Mouse (Mus musculus) adrenal gland, postnatal 14 days (tissue): ENCODE results near the gene Wwox. TPM values are rescaled to one million over a fixed set of nuclear protein-coding genes. Genes with fewer than 3 reads are reported as not detected.

Experiments
- DNase-seq: peaks from one replicate; pipeline ENCODE4 v3.0.0; 2021; ENCODE audit warnings: mixed read lengths
- total RNA-seq: library from RNA; stranded (reverse); gene quantifications from 2 replicates; pipeline ENCODE4 v1.2.3, GENCODE M21; 2021

The Wwox gene
- total RNA-seq, 1 experiment from 2014 or later: 22.4 TPM

- DNase-seq: no peak
These were observed 160.7 kb downstream of the Wwox start for GRCm38 (mm10) chr8:114600196-114600595.

DNA sequence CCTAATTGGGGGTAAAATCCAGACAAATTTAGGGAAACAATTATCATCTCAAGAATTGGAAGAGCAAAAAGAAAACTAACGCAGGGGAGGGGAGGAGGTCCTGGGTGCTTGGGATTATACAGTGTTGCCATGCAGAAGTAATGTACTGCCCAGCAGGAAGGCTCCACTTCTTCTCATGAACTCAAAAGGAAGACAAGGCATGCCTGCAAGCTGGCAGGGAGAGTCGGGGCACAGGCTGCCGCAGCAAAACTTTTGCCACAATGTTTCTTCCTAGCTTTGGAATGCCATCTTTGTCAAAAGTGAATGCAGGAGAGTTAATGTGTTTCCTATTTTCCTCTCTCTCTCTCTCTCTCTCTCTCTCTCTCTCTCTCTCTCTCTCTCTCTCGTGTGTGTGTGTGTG, 163.6 kb downstream of the Wwox start:
- no peak for DNase-seq

- no peak for DNase-seq
These were observed 164.1 kb downstream of the Wwox start for GRCm38 (mm10) chr8:114603561-114603960.

- no peak for DNase-seq
These were observed 164.9 kb downstream of the Wwox start for GRCm38 (mm10) chr8:114604315-114604714.

- no peak for DNase-seq
These were observed 166.2 kb downstream of the Wwox start for GRCm38 (mm10) chr8:114605651-114606050.

DNA sequence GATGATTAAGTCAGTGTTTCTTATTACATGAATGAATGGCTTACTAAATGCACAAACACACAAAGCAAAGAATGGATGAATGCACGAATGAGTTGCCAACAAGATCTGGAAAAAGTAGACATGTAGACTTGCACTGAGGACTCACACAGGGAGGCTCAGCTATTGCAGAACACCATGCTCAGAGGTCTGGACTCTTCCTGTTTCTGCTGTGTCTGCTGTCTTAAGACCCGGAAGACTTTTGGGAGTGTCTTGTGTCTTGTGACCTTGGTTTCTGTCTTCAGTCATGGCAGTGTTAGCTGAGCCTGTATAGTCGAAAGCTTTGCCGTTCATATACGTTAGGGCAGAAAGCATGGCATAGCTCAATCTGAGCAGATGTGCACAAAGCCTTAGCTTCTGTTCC, 169.9 kb downstream of the Wwox start:
- DNase-seq: no peak

- no peak for DNase-seq
These were observed 171.6 kb downstream of the Wwox start for GRCm38 (mm10) chr8:114611075-114611474.

GRCm38 (mm10) chr8:114612091-114612490, 172.6 kb downstream of the Wwox start:
- DNase-seq: no peak

GRCm38 (mm10) chr8:114615413-114615812, 176.0 kb downstream of the Wwox start:
- no peak for DNase-seq

GRCm38 (mm10) chr8:114615908-114616307, 176.5 kb downstream of the Wwox start:
- DNase-seq: peak; percentile 46

DNA sequence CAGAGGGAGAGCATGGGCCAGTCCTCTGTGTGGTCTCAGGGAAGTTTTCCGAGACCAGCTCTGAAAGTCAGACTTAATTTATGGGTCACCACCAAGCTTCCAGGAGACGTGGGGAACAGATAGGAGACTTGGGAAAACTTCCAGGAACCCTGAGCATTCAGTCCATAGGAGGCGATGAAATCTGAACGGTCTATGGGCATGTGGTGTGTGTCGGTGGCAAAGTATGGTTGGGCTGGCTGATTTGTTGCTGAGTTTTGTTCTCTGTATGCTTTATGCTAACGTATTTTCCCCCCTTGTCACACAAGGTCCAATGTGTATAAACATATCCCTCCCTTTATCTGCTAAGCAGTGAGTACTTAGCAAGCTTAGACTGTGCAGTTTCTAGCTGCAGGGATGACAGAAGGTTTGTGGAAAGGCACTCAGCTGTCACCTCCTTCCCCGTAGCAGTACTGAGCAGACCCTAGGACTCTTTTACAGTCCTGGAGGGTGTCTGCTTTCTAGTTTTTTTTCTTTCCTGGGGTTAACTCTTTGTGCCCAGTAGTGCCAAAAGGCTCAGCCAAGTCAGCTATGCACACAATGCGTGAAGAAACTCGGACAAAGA, 179.6 kb downstream of the Wwox start:
- no peak for DNase-seq

DNA sequence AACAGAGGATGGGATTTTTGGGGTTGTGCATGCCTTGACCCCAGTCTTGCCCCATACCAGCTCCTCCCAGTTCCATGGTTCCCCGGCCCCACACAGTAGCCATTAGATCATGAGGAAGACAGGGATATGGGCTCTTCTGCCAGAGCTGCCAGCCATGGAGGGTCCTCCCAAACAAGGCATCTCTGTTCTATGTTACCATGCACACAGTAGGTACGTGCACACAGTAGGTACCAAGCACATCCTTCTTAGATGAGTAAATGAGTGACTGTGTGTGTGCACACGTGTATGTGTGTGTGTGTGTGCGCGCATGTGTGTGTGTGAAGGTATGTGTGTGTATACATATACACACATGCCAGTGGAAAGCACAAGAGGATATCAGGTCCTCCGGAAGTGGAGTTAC, 185.9 kb downstream of the Wwox start:
- DNase-seq: no peak

DNA sequence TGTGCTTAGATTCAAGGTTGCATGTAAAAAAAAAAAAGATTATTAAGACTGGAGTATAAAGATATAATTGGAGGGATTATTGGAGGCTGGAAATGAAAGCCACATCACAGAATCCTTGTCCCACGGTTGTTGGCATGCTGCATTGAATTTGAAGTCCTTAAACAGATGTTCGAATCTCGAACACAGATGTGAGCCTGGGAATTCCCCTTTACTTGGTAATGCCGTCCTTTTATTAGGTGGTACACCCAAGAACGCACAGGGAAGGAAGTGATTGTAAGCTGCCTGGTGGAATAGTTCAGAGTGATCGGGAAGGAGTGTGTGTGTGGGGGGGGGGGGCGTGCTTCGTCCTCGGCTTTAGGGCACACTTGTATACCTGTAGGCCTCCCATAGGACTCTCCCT, 187.4 kb downstream of the Wwox start:
- no peak for DNase-seq

- no peak for DNase-seq
These were observed 190.3 kb downstream of the Wwox start for GRCm38 (mm10) chr8:114629719-114630118.

GRCm38 (mm10) chr8:114631087-114631486, 191.6 kb downstream of the Wwox start:
- DNase-seq: no peak

DNA sequence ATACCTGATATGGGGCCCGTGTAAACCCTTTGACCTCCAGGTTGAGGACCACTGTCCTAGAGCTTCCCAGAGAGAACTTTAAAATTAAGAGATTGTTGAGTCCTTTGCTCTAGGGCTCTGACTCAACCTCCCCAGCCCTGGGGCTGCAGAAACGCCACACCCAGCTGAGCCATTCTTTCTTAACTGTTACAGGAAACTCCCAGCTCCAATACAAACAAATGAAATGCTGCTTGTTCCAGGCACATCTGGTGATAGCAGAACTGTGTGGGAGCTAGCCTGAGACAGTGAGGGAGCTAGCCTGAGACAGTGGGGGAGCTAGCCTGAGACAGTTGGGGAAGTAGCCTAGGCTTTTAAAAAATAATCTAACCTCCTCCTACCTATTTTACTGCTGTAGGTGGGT, 194.7 kb downstream of the Wwox start:
- DNase-seq: no peak

- DNase-seq: no peak
These were observed 195.4 kb downstream of the Wwox start for GRCm38 (mm10) chr8:114634669-114635410.

- no peak for DNase-seq
These were observed 196.9 kb downstream of the Wwox start for GRCm38 (mm10) chr8:114636376-114636775.

GRCm38 (mm10) chr8:114641809-114642208, 202.4 kb downstream of the Wwox start:
- no peak for DNase-seq

DNA sequence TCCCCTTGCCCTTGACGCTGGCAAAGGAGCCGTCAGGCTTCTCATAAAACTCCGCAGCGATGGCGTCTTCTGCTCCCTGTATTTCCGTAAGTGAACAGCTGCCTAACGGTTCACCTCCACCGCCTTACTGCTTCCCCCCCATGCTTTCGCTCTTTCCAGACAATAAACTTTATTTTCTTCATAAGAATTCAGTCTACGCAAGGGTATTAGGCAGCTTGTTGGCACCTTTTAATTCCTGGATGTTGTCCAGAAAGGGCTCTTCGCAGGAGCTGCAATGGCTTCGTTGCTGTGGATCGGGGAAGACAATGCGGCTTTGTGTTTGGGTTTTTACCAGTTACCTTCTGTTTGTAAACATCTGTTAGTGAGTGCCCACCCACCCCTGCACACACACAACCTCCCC, 211.3 kb downstream of the Wwox start:
- no peak for DNase-seq

DNA sequence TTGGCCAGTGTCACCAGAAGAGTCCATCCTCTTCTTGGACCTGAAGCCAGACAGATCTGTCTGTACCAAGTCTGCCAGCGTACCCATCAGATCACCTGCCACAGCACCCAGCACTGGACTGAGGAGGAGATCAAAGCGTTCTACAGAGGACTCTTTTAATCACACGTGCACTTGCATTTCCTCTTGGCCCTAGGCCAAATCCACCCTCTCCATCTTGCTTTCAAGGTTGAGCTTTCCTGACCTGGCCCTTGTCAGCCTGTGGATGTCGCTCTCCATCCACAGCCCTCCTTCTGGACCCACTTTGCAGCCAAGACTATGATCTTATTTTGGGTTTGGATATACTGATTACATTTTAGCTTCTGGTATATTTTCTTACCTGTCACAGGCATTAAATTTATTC, 218.3 kb downstream of the Wwox start:
- DNase-seq: peak; percentile 82

DNA sequence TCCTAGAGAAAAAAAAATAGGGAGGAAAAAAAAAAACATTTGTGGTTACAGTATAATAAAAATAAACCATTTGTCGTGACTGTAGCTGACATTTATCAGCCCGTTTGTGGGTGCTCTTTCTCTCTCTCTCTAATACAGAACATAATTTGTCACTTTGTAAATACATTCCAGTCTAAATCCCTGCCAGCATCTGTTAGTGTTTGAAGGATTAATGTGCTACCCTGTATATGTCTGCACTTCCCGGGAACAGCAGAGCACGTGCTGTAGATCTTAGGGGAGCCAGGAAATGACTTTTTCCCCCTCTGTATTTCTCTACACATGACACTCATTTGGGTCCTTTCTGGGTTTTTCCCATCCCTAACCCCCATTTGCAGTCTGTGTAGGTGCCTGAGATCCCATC, 219.0 kb downstream of the Wwox start:
- DNase-seq: no peak

DNA sequence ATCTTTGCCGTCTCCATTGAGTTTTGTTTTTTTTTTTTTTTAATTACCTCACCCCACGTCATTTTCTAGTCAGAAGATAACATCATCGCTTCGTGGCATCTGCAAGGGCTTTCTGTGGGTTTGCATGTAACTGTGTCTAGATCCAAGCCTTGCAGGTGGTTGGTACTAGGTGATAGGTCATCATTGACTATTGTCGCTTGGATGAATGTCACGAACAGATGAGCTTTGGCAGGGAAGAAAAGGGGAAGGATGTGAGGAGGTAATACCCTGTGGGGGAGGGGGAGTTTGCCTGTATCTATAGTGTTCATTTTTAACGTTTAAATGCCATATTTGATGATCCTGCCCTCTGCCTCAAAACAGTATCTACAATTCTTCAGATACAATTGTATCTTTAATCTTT, 223.6 kb downstream of the Wwox start:
- DNase-seq: no peak

GRCm38 (mm10) chr8:114665521-114665920, 226.1 kb downstream of the Wwox start:
- DNase-seq: no peak
